Mouse (Mus musculus): Measurements from ENCODE around the gene Gm17018. TPM values are rescaled to one million over a fixed set of nuclear protein-coding genes. Genes with fewer than 3 reads are reported as not detected.

The Gm17018 gene
- total and polyA plus RNA-seq, 2 experiments, result 3.0 to 6.0 TPM

- no peak for DNase-seq (ENCODE audit: extremely low read depth, low read depth, low spot score)
- no peak overlapping the region for H3K4me3 ChIP-seq (ENCODE audit: insufficient read depth, low read depth, low read length)
- H3K27me3 ChIP-seq (ENCODE audit: control insufficient read depth, insufficient read depth, low read length), result no peaks in the 10 kb centered on the region; the same call in 1 of the 2 replicates
- H3K79me2 ChIP-seq (ENCODE audit: control insufficient read depth, insufficient read depth, low read length), result no peaks in the 10 kb centered on the region
- H3K27ac ChIP-seq (replicated peaks; ENCODE audit: insufficient read depth, low read depth, low read length), result no peak overlapping the region
- H3K9ac ChIP-seq (ENCODE audit: low read depth, low read length), result no peak overlapping the region
- 80% methylated on average over 4 of the region's 4 CpGs for WGBS
- TF ChIP-seq CTCF (IDR thresholded peaks at IDR 0.05; ENCODE audit: low read depth, low read length) (no peak), POLR2A (IDR thresholded peaks at IDR 0.05; ENCODE audit: extremely low read depth, insufficient read depth, low read length) (no peak)
- H3K4me1 ChIP-seq (ENCODE audit: control insufficient read depth, insufficient read depth, low read length), result no peaks in the 10 kb centered on the region
- peaks cover 1% of the 10 kb centered on the region; the same call in 1 of the 2 replicates for H3K36me3 ChIP-seq (ENCODE audit: control insufficient read depth, insufficient read depth, low read length)
Measured at GRCm38 (mm10) chr19:45549948-45550347, 10.5 kb upstream of the Gm17018 start.

- Histone ChIP-seq H3K27me3 (ENCODE audit: control insufficient read depth, insufficient read depth, low read length) (no peaks in the 10 kb centered on the region; the same call in 1 of the 2 replicates), H3K79me2 (ENCODE audit: control insufficient read depth, insufficient read depth, low read length) (no peaks in the 10 kb centered on the region), H3K4me1 (ENCODE audit: control insufficient read depth, insufficient read depth, low read length) (no peaks in the 10 kb centered on the region), H3K4me3 (ENCODE audit: insufficient read depth, low read depth, low read length) (no peak overlapping the region), H3K27ac (replicated peaks; ENCODE audit: insufficient read depth, low read depth, low read length) (no peak overlapping the region), H3K36me3 (ENCODE audit: control insufficient read depth, insufficient read depth, low read length) (peaks cover 1% of the 10 kb centered on the region; the same call in 1 of the 2 replicates), H3K9ac (ENCODE audit: low read depth, low read length) (no peak overlapping the region)
- TF ChIP-seq CTCF (IDR thresholded peaks at IDR 0.05; ENCODE audit: low read depth, low read length) (no peak), POLR2A (IDR thresholded peaks at IDR 0.05; ENCODE audit: extremely low read depth, insufficient read depth, low read length) (no peak)
- WGBS, result 85% methylated on average over 6 of the region's 6 CpGs
- no peak for DNase-seq (ENCODE audit: extremely low read depth, low read depth, low spot score)
Measured at GRCm38 (mm10) chr19:45552187-45552586, 8.2 kb upstream of the Gm17018 start.

GRCm38 (mm10) chr19:45554136-45554535 is 6.3 kb upstream of the Gm17018 start:
- no peaks in the 10 kb centered on the region for H3K27me3 ChIP-seq (ENCODE audit: control insufficient read depth, insufficient read depth, low read length)
- no peak overlapping the region for H3K27ac ChIP-seq (replicated peaks; ENCODE audit: insufficient read depth, low read depth, low read length)
- H3K36me3 ChIP-seq (ENCODE audit: control insufficient read depth, insufficient read depth, low read length), result peaks cover 1% of the 10 kb centered on the region; the same call in 1 of the 2 replicates
- H3K4me3 ChIP-seq (ENCODE audit: insufficient read depth, low read depth, low read length), result no peak overlapping the region
- H3K4me1 ChIP-seq (ENCODE audit: control insufficient read depth, insufficient read depth, low read length), result no peaks in the 10 kb centered on the region
- no peak overlapping the region for H3K9ac ChIP-seq (ENCODE audit: low read depth, low read length)
- H3K79me2 ChIP-seq (ENCODE audit: control insufficient read depth, insufficient read depth, low read length), result no peaks in the 10 kb centered on the region
- WGBS, result 98% methylated on average over 11 of the region's 11 CpGs
- DNase-seq (ENCODE audit: extremely low read depth, low read depth, low spot score), result no peak
- no peak for TF ChIP-seq CTCF (IDR thresholded peaks at IDR 0.05; ENCODE audit: low read depth, low read length)
- TF ChIP-seq POLR2A (IDR thresholded peaks at IDR 0.05; ENCODE audit: extremely low read depth, insufficient read depth, low read length), result no peak

- no peak for TF ChIP-seq POLR2A (IDR thresholded peaks at IDR 0.05; ENCODE audit: extremely low read depth, insufficient read depth, low read length)
- TF ChIP-seq CTCF (IDR thresholded peaks at IDR 0.05; ENCODE audit: low read depth, low read length), result no peak
- no peaks in the 10 kb centered on the region for H3K27me3 ChIP-seq (ENCODE audit: control insufficient read depth, insufficient read depth, low read length)
- H3K4me3 ChIP-seq (ENCODE audit: insufficient read depth, low read depth, low read length), result no peak overlapping the region
- H3K9ac ChIP-seq (ENCODE audit: low read depth, low read length), result no peak overlapping the region
- H3K4me1 ChIP-seq (ENCODE audit: control insufficient read depth, insufficient read depth, low read length), result no peaks in the 10 kb centered on the region
- no peaks in the 10 kb centered on the region for H3K79me2 ChIP-seq (ENCODE audit: control insufficient read depth, insufficient read depth, low read length)
- H3K36me3 ChIP-seq (ENCODE audit: control insufficient read depth, insufficient read depth, low read length), result no peaks in the 10 kb centered on the region; the same call in 1 of the 2 replicates
- DNase-seq (ENCODE audit: extremely low read depth, low read depth, low spot score), result no peak
- WGBS, result 79% methylated on average over 15 of the region's 15 CpGs
- no peak overlapping the region for H3K27ac ChIP-seq (replicated peaks; ENCODE audit: insufficient read depth, low read depth, low read length)
Measured at GRCm38 (mm10) chr19:45565925-45566715, 5.7 kb downstream of the Gm17018 start.

- Histone ChIP-seq H3K27me3 (ENCODE audit: control insufficient read depth, insufficient read depth, low read length) (no peaks in the 10 kb centered on the region), H3K27ac (replicated peaks; ENCODE audit: insufficient read depth, low read depth, low read length) (no peak overlapping the region), H3K9ac (ENCODE audit: low read depth, low read length) (no peak overlapping the region), H3K79me2 (ENCODE audit: control insufficient read depth, insufficient read depth, low read length) (no peaks in the 10 kb centered on the region), H3K36me3 (ENCODE audit: control insufficient read depth, insufficient read depth, low read length) (no peaks in the 10 kb centered on the region; the same call in 1 of the 2 replicates), H3K4me1 (ENCODE audit: control insufficient read depth, insufficient read depth, low read length) (no peaks in the 10 kb centered on the region), H3K4me3 (ENCODE audit: insufficient read depth, low read depth, low read length) (no peak overlapping the region)
- no peak for DNase-seq (ENCODE audit: extremely low read depth, low read depth, low spot score)
- TF ChIP-seq POLR2A (IDR thresholded peaks at IDR 0.05; ENCODE audit: extremely low read depth, insufficient read depth, low read length) (no peak), CTCF (IDR thresholded peaks at IDR 0.05; ENCODE audit: low read depth, low read length) (no peak)
- WGBS, result 83% methylated on average over 14 of the region's 14 CpGs
Measured at GRCm38 (mm10) chr19:45567367-45567766, 7.0 kb downstream of the Gm17018 start.

GRCm38 (mm10) chr19:45573033-45573432 is 12.6 kb downstream of the Gm17018 start:
- WGBS, result 88% methylated on average over 6 of the region's 6 CpGs
- no peak overlapping the region for H3K4me3 ChIP-seq (ENCODE audit: insufficient read depth, low read depth, low read length)
- no peak for DNase-seq (ENCODE audit: extremely low read depth, low read depth, low spot score)

More at GRCm38 (mm10) chr19:45573033-45573432, 12.6 kb downstream of the Gm17018 start:
- Histone ChIP-seq H3K4me1 (ENCODE audit: control insufficient read depth, insufficient read depth, low read length) (no peaks in the 10 kb centered on the region; the same call in 1 of the 2 replicates), H3K9ac (ENCODE audit: low read depth, low read length) (no peak overlapping the region), H3K36me3 (ENCODE audit: control insufficient read depth, insufficient read depth, low read length) (no peaks in the 10 kb centered on the region), H3K27ac (replicated peaks; ENCODE audit: insufficient read depth, low read depth, low read length) (no peak overlapping the region), H3K27me3 (ENCODE audit: control insufficient read depth, insufficient read depth, low read length) (no peaks in the 10 kb centered on the region), H3K79me2 (ENCODE audit: control insufficient read depth, insufficient read depth, low read length) (no peaks in the 10 kb centered on the region)
- TF ChIP-seq POLR2A (IDR thresholded peaks at IDR 0.05; ENCODE audit: extremely low read depth, insufficient read depth, low read length) (no peak), CTCF (IDR thresholded peaks at IDR 0.05; ENCODE audit: low read depth, low read length) (no peak)

Data from liver, adult 2 months (tissue).